Mouse (Mus musculus) G1E (cell line): ENCODE results near the gene Bcl2l1. TPM values are rescaled to one million over a fixed set of nuclear protein-coding genes. Genes with fewer than 3 reads are reported as not detected.
A peak's percentile ranks its signal among the peaks of the same experiment; 100 is the strongest.

ENCODE experiments used
- ATAC-seq: 2 replicates; pipeline ENCODE4 v1.8.0; 2016; ENCODE audit warnings: mild to moderate bottlenecking; ENCODE audit not compliant: insufficient number of reproducible peaks, poor library complexity, low FRiP score, severe bottlenecking; ENCODE audit errors: extremely low read depth
- DNase-seq: peaks from one replicate; pipeline ENCODE4 v3.0.0; 2012; ENCODE audit warnings: low spot score
- H3K27me3 ChIP-seq: 2 replicates; pipeline ENCODE4 v1.6.1; 2012; ENCODE audit warnings: mild to moderate bottlenecking, low read length, inconsistent platforms; ENCODE audit not compliant: insufficient read depth
- H3K36me3 ChIP-seq: replicated peaks from 2 replicates; pipeline ENCODE3; 2012; ENCODE audit warnings: mild to moderate bottlenecking, inconsistent platforms
- H3K4me1 ChIP-seq: 2 replicates; pipeline ENCODE4 v1.6.1; 2012; ENCODE audit warnings: low read depth, low read length, inconsistent platforms, mixed read lengths; ENCODE audit not compliant: insufficient read depth
- H3K4me3 ChIP-seq: 2 replicates; pipeline ENCODE4 v1.5.1; 2012; ENCODE audit warnings: low read depth, mild to moderate bottlenecking, inconsistent platforms, low read length, moderate library complexity, mixed read lengths
- H3K9me3 ChIP-seq: replicated peaks from 2 replicates; pipeline ENCODE4 v1.6.1; 2012; ENCODE audit warnings: inconsistent platforms
- CTCF ChIP-seq: IDR thresholded peaks from 2 replicates; pipeline ENCODE4 v1.5.1; 2012; ENCODE audit warnings: low read depth, low read length, inconsistent platforms, mixed read lengths
- GATA1 ChIP-seq: IDR thresholded peaks from 2 replicates; pipeline ENCODE4 v1.6.1; 2012; ENCODE audit warnings: borderline replicate concordance, low read length, inconsistent platforms, mixed read lengths
- GATA2 ChIP-seq: IDR thresholded peaks from 2 replicates; pipeline ENCODE4 v1.6.1; 2012; ENCODE audit warnings: low read depth, low read length, inconsistent platforms, borderline replicate concordance
- POLR2AphosphoS5 ChIP-seq: IDR thresholded peaks from 2 replicates; pipeline ENCODE4 v1.6.1; 2012; ENCODE audit warnings: low read depth, low read length, inconsistent platforms; ENCODE audit not compliant: insufficient replicate concordance
- TAL1 ChIP-seq: conservative IDR thresholded peaks from 2 replicates; pipeline ENCODE4 v1.6.1; 2012; ENCODE audit warnings: low read depth, low read length, inconsistent platforms, mixed read lengths
- polyA plus RNA-seq: library from polyadenylated mRNA; stranded (reverse); fragments of >175 nt; gene quantifications from 2 replicates; pipeline ENCODE4 v1.2.3, GENCODE M21; 2012
- total RNA-seq, 2 experiments: library from RNA; stranded (forward) in 1 of 2; stranded (reverse) in 1 of 2; fragments of 200-1000 nt in 1 of 2; fragments of >200 nt in 1 of 2; fragmentation: Nextera tagmentation in 1 of 2; gene quantifications; 2 replicates each; pipeline ENCODE4 v1.2.3; 2014 to 2017

Bcl2l1 gene
- total and polyA plus RNA-seq, 3 experiments, result 31.6 to 82.7 (median 79.6) TPM

DNA sequence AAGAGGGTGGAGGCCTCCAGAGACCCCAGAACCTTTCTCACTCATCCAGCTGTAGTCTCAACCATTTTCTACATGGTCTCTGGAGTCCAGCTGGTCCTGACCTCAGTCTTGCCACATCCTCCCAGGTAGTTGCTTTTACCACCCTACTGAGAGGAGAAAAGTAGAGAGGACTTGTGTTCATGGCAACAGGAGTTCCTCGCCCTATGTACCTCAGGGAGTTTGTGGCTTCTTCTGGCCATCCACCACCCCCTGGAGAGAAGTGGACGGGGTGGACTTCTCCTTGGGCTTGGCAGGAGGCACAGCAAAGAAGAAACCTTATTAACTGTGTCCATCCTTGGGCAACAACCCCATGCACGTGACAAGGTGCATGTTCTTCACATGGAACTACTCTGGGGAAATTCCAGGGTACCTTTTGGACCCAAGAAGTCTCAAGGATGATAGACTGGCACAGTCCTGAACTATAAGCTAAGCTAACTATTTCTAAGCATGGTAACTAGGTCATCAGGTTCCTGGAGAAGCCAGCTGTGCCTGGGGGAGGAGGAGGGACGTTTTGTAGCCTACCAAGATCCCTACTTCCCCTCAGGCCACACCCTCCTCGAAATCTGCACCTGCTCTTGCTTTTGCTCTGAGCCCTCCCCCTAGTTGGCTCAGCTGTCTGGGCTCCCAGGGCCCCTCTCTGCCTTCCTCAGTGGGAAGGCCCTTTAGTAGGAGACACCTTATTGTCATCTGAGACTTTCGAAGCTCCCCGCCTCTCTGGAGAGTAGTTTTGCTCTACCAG is 15.5 kb downstream of the Bcl2l1 start:
- no peaks in the 10 kb centered on the region for H3K27me3 ChIP-seq
- H3K4me3 ChIP-seq, result peak overlapping the region; percentile 54; the same call in 1 of the 2 replicates
- peaks cover 94% of the 10 kb centered on the region for H3K4me1 ChIP-seq
- peaks cover 44% of the 10 kb centered on the region for H3K36me3 ChIP-seq
- DNase-seq, result peak; percentile 51
- TF ChIP-seq TAL1 (no peak), GATA2 (no peak), POLR2AphosphoS5 (no peak), CTCF (no peak), GATA1 (no peak)
- peaks cover 3% of the 10 kb centered on the region; the same call in 1 of the 2 replicates for H3K9me3 ChIP-seq
- peak; percentile 42 for ATAC-seq

DNA sequence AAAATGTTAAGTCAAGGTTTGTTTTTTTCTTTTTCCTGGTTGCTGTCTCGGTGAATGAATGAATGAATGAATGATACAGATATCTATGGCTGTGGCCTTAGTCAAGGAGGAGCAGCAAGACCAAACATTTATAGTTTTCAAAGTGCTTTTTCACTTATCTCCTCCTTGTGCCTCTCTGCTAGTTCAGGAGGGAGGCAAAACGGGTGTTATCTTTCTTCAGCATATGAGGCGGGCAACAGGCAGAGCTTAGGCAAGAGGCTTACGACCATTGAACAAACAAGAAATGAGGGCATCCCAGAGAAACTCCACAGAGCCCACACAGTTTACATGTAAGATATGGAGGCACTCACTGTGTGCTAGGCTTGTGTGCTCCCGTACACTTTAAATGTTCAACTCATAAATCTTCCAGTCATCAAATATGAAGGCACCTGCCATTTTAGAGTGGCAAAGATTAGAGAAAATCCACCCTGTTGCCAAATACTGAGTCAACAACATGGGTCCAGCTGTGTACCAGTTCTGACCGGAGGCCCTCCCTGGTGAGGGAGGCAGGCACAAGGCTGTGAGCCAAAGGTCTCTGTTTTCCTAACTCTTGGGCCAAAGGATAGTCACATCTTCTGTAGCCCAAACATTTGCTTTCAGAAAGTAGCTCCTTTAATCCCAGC is 17.2 kb downstream of the Bcl2l1 start:
- Histone ChIP-seq H3K4me3 (no peak overlapping the region; the same call in 1 of the 2 replicates), H3K4me1 (peaks cover 94% of the 10 kb centered on the region), H3K36me3 (peaks cover 32% of the 10 kb centered on the region), H3K27me3 (no peaks in the 10 kb centered on the region), H3K9me3 (peaks cover 3% of the 10 kb centered on the region; the same call in 1 of the 2 replicates)
- peak; percentile 33 for DNase-seq
- ATAC-seq, result peak; percentile 29
- TF ChIP-seq TAL1, result peak; percentile 84
- no peak for TF ChIP-seq POLR2AphosphoS5
- no peak for TF ChIP-seq GATA2

DNA sequence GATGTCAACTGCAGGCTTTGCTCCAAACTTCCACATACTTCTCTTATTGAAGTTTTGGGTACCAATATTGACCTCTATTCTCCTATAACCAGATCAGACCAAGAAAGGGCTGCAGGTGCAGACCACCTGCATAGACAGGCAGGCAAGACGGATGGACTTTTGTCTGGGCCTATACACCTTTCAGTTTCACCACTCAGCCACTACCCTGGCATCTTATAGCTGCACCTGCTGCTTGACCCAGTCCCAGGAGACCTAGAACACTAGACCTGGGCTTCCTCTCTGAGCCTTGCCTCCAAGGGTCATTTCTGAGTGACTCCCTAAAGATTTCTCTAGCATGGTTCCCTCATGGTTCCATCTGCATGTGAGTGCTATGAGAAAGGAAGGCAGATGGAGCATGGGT is 18.3 kb downstream of the Bcl2l1 start:
- Histone ChIP-seq H3K4me3 (no peak overlapping the region), H3K4me1 (peaks cover 91% of the 10 kb centered on the region)
- no peak for DNase-seq

DNA sequence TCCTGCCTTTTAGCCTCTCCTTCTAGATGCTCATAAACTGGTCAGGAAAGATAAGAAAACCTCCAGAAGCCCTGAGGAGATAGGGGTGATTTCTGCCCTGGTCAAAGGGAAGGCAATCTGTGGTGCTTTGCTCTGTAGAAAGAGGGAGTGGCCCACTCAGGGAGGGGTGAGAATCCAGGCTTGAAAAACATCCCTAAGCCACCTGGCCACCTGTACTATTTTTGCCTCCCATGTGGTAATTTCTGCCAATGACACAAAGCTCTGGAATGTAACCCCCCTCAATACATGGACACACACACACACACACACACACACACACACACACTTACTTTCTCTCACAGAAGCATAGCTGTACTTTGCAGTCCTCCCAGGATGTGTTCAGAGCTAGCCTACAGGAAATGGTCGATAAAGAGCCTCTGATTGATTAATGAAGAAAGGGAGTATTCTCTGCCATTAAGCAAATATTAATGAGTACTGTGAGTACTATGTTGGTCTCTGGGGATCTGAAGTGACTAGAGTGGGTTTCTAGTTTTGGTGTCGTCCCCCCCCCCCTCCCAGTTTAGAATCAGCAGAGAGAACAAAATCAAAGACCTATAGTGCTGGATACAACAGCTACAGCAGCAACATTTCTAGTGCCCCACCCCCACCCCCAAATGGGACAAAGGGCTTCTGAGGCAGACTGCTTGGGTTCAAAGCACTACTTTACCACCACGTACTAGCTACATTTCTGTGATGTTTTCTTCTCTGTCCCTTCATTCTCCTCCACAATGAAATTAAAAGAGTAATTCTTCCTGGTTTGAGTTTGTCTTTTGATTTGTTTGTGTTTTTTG is 20.0 kb downstream of the Bcl2l1 start:
- Histone ChIP-seq H3K9me3 (no peaks in the 10 kb centered on the region), H3K36me3 (peaks cover 32% of the 10 kb centered on the region), H3K27me3 (no peaks in the 10 kb centered on the region), H3K4me1 (peaks cover 80% of the 10 kb centered on the region), H3K4me3 (no peak overlapping the region; the same call in 1 of the 2 replicates)
- peak; percentile 83 for TF ChIP-seq TAL1
- TF ChIP-seq GATA1, result no peak
- TF ChIP-seq GATA2, result no peak
- ATAC-seq (peak; percentile 74), DNase-seq (no peak)

More for the DNA sequence above, 18.3 kb downstream of the Bcl2l1 start:
- H3K9me3 ChIP-seq, result no peaks in the 10 kb centered on the region
- no peak for TF ChIP-seq POLR2AphosphoS5
- TF ChIP-seq TAL1, result no peak
- TF ChIP-seq CTCF, result no peak
- no peak for TF ChIP-seq GATA2
- no peak for TF ChIP-seq GATA1
- H3K36me3 ChIP-seq, result peaks cover 27% of the 10 kb centered on the region
- no peaks in the 10 kb centered on the region for H3K27me3 ChIP-seq
- no peak for ATAC-seq

DNA sequence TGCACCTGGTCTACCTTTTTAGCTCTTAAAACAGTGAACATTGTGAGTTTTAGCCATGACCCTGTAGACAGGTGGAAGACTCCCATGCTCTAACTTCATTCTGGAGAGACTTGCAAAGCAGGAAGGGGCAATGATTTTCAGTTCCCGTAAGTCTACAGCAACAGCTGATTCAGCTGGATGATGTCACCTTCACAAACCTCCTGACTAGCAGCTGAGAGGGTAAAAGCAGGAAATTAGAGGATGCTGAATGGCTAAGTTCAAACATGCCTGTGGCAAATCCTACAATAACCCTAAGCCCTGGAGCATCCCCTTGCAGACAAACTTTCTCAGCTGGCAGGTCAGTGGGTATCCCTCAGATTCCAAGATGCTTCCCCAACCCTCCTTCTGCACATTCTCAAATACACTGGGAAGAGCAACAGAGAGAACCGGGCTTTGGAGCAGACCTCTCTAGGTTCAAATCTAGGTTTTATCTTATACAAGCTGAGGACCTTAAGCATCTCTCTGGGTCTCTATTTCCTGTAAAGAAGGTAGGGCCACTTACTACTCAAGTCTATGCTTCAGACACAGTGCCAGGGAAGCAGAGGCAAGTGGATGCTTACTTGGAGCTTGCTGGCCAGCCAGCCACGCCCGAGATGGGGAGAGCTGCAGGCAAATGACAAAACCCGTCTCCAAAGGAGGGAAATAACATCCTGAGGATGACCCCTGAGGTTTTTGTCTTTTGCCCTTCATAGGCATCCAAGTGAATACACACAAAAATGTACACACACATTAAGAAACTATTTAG is 21.2 kb downstream of the Bcl2l1 start:
- TF ChIP-seq GATA1 (no peak), GATA2 (no peak), TAL1 (no peak), POLR2AphosphoS5 (no peak), CTCF (no peak)
- DNase-seq, result no peak
- no peak for ATAC-seq
- Histone ChIP-seq H3K4me1 (peaks cover 79% of the 10 kb centered on the region), H3K27me3 (no peaks in the 10 kb centered on the region), H3K36me3 (peaks cover 33% of the 10 kb centered on the region), H3K4me3 (no peak overlapping the region), H3K9me3 (no peaks in the 10 kb centered on the region)
